Mouse (Mus musculus) heart, postnatal 0 days (tissue): ENCODE data around the gene Nefh.

Source experiments
- CTCF ChIP-seq: IDR thresholded peaks from 2 replicates; pipeline ENCODE4 v1.5.1; 2016; ENCODE audit warnings: antibody characterized with exemption, control low read depth, low read depth
- EP300 ChIP-seq: IDR thresholded peaks from 2 replicates; pipeline ENCODE4 v1.6.1; 2016; ENCODE audit warnings: antibody characterized with exemption, low read depth

DNA sequence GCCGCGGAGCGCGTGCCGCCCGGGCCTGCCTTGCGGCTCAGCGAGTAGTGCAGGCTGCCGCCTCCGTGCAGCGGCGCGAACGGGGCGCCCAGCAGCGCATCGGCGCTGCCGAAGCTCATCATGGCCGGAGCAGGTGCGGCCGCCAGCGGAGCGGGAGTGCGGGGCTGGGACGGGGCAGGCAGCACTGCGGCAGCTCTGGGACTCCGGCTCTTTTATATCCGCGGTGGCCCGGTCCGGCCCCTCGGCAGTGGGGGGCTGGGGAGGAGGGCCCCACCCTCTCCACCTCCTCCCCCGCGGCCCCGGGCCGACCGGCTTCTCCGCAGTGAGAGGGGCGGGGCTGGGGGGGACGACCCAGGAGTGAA, at the start of gene Nefh:
- TF ChIP-seq CTCF (no peak), EP300 (no peak)
